Mouse (Mus musculus) retina, postnatal 7 days (tissue): ENCODE data around the gene Ngrn.

Experiments
- DNase-seq: peaks from one replicate; pipeline ENCODE4 v3.0.0-alpha.2; 2012; ENCODE audit warnings: low read depth, low spot score

Gene Ngrn

DNA sequence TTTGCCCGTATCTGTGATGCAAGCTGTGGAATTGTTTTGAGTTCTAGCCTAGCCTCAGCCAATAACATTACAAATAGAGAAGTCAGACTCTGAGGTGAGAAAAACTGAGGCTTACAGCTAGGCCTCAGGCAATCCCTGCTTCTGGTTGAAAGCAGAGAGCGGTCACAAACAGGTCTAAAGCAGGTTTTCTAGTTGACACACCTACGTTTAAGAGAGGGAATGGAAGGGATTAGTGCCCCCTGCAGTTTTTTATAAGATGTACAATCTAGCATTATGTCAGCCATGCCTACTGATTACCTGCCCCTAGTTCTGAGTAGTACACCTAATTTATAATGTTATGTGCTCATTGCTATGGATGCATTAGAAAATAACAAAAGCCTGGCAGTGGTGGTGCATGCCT lies 46.8 kb downstream of the Ngrn start:
- no peak for DNase-seq

DNA sequence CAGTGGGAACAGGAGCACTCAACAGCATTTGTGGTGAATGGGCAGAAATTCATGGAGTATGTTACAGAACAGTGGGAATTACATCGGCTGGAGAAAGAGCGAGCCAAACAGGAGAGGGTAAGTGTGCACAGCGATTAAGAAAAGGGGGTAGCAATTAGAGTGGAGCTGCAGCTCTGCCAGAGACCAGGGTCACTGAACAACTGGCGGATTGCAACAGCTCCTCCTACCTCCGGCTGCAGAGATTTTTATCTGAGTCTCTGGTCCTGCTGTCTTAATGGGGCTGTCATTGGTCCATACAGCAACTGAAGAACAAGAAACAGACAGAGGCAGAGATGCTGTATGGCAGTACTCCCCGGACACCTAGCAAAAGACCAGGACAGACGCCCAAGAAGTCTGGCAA lies 49.8 kb downstream of the Ngrn start:
- DNase-seq, result no peak
